Mouse (Mus musculus) erythroblast, embryonic 14.5 days (primary cell): ENCODE results near the gene Arhgap22.

ENCODE experiments used
- GATA1 ChIP-seq: IDR thresholded peaks from 2 replicates; pipeline ENCODE4 v1.6.1; 2012; ENCODE audit warnings: low read length, inconsistent platforms, mixed read lengths
- TAL1 ChIP-seq: IDR thresholded peaks from 3 replicates; pipeline ENCODE4 v1.6.1; 2012; ENCODE audit warnings: low read length, inconsistent platforms, mixed read lengths

DNA sequence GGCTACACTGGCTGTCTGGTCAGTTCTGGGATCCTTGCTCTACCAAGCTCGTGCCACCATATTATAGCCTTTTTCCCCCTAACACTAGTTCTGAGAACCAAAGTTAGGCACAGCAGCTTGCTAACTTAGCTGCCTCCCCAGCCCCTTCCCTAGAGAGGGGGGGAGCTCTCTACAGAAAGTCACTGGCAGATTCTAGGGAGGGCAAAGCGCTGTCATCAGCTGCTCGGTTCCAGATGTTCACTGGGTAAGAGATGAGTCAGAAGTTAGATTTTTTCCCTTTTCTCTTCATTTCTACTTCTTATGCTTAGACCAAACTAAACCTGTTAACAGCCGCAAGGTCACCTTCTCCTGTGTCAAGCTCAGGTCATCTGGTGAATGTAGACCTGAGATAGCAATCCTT, 16.8 kb downstream of the Arhgap22 start:
- TF ChIP-seq GATA1 (no peak), TAL1 (no peak)
